Mouse (Mus musculus) ovary, adult 18-20 months (tissue): ENCODE measurements at regions not wholly inside any gene's neighbourhood (a gene's known extent, or its start where the extent isn't known, plus 50 kb on each side); places are given as distances from the start of the nearest gene placed in this dataset.
A peak's percentile ranks its signal among the peaks of the same experiment; 100 is the strongest.
"Not testable (repeated sequence)": the region's sequence is repeated elsewhere in the genome, so short reads cannot be mapped to it uniquely, and the experiment has no call there.

Experiments used
- DNase-seq: peaks from one replicate; pipeline ENCODE4 v3.0.0; 2022; ENCODE audit warnings: low spot score, mixed read lengths

DNA sequence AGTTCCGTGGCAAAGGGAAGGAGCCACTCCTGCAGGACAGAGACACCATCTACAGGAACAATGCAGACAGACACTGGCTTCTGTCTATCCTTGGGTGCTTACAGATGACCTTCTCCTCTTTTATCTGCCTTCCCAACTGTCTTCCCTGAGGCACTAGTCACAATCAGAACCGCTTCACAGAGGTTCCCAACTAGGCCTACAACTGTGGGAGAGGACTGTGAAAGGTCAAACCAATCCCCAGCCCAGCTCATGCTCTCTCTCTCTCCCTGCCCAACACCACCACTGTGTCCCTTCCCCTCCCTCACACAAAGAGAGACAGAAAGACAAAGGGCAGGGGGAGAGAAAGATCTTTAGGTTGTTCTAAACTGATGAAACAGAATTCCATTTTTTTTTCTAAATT lies 61.3 kb downstream of the Tmem17 start:
- no peak for DNase-seq

GRCm38 (mm10) chr11:22573802-22574201 lies 61.9 kb downstream of the Tmem17 start:
- no peak for DNase-seq

GRCm38 (mm10) chr11:22574506-22574905 lies 62.6 kb downstream of the Tmem17 start:
- no peak for DNase-seq

GRCm38 (mm10) chr11:22584100-22584487 lies 72.2 kb downstream of the Tmem17 start:
- DNase-seq: no peak

DNA sequence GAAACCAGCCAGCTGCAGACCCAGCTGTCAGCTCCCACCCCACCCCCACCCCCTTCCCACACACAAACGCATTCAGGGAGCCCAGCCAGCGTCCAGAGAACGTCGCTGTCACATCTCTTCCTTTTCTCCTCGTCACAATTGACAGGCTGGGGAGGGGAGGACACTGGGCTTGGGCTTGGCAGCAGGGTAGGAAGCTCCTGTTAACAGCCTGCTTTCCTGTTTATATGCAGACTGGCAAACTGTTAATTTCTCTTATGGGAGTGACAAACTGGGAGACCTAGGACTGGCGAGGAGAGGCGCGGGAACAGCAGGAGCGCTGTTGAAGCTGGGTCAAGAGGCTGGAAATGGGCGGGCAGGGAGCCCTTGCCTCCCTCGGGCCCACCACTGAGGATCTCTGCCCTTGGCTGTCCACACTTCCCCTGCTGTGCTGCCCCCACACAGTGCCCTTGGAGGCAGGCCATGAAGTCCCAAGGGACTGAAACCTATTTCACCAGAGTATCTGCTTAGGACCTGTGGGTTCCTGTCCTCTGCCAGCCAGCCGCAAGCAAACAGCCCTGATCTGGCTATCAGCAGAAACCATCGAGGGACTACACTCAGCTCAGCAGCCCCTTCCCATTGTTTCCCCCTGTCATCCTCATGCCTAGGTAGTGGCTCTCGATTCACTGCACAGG lies 72.7 kb downstream of the Tmem17 start:
- DNase-seq: peak; percentile 28

GRCm38 (mm10) chr11:22587691-22588241 lies 75.9 kb downstream of the Tmem17 start:
- no peak for DNase-seq

DNA sequence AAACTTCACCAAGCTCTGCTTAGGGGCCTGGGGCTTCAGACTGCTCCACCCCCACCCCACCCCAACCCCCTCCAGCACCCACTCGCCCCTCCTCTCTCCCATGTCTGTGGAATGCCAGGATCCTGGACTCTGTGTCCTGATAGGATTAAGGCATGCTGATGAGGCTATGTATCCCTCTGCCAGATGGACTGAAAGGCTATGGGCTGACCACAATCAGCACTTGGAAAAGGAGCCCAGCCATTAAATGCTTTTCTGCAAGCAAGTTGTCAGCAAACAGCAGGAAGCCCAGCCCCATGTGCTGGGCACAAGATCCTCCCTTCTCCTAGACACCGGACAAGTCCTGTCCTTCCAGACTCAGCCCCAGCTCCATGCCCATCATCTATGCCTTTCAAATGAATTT lies 76.7 kb downstream of the Tmem17 start:
- DNase-seq: no peak

DNA sequence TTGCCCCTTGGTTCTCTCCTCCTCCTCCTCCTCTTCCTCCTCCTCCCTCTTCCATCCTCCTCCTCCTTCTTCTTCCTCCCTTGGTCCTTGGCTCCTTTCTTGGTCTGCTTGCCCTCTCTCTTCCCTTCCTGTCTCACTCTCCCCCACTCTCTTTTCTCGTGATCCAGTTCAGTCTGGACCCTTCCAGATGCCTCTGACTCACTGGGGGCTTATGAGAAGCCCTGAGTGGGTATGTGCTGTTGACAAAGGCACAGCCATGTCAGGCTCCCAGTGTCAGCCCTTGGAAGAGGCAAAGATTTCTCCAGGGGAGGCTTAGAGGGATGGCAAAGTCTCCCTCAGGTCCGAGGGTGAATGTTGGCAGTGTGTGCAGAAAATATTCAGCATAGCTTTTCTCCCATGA lies 78.0 kb downstream of the Tmem17 start:
- no peak for DNase-seq

DNA sequence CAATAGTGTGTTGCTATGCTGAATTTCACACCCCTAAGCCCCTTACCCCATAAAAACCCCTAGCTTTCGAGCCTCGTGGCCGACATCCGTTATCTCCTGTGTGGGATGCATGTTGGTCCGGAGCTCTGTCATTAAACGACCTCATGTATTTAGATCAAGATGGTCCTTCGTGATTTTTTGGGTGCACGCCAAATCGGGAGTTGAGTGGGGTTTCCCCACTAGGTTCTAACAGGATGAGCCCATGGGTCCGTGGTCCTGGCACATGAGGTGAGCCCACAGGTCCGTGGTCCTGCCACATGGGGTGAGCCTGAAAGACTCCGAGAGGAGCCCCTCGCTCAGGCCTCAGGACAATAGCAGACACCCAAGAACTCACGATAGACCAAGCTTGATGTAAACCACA lies 79.2 kb downstream of the Tmem17 start:
- not testable (repeated sequence) for DNase-seq

GRCm38 (mm10) chr11:22592706-22593105 lies 80.8 kb downstream of the Tmem17 start:
- no peak for DNase-seq

- no peak for DNase-seq
Measured at GRCm38 (mm10) chr11:22596076-22596804, 84.4 kb downstream of the Tmem17 start.

DNA sequence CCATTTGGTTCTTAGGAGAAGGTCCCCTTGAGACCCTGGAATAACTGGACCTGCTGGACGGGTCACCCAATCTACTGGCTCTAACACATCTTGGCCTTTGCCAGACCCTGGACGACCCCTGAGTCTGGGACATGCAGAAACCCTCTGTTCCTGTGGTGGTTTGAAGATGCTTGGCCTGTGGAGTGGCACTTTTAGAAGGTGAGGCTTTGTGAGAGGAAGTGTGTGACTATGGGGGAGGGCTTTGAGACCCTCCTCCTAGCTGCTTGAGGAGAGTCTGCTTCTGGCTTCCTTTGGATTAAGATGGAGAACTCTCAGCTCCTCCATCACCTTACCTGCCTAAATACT lies 84.9 kb downstream of the Tmem17 start:
- no peak for DNase-seq

GRCm38 (mm10) chr11:22600370-22600769 lies 88.5 kb downstream of the Tmem17 start:
- DNase-seq: no peak

DNA sequence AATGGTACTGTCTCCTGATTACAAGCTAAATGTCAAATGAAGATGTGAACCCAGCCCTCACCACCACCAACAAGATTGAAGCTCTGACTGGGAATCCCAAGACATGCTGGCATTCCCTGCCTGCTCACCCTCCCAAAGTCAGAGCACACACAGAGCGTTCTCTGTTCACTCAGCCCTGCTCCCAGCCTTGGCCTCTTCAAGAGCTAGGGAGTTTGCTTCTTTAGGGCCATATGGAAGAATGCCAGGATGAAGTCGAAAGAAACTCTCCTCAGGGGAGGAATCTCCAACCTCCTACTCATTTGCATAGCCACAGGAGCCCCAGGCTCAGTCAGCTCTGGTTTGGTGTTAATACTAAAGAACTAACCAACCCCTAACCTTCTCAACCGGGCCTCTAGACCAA lies 90.1 kb downstream of the Tmem17 start:
- DNase-seq: no peak

GRCm38 (mm10) chr11:22602610-22603009 lies 90.7 kb downstream of the Tmem17 start:
- no peak for DNase-seq

DNA sequence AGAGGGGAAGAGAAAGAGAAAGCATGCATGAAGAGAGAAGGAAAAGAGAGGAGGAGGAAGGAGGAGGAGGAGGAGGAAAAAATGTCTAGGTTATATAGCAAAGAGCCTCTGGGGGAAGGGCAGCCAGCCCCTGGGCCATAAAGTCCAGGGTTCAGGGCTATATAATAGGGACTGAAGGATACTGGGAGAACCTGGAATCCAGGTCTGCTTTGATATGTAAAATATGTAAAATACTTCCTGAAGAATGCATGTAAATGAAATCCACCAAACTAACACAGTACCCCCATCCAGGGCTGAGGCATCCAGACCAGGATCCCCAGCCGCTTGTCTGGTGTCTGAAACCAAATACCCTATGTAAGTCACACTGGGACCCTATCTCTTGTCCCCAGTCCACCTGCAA lies 91.5 kb downstream of the Tmem17 start:
- DNase-seq: no peak

DNA sequence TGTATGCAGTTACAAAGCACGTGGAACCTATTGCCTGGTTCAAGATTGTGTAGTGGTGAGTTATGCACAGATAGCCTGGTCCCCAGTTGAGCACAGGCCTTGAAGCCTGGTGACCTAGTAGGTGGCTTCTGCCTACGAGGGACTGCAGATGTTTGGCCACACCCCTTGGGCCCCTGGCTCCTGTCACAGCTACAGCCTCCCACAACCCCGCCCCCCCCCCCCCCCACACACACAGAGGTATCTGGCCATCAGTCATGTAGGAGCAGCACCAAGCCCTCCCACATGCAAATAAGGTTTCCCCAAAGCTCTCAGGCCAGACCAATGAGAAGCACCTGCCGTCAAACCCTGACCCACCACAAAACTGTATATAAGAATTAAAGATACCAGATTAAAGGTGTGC lies 94.5 kb downstream of the Tmem17 start:
- no peak for DNase-seq

DNA sequence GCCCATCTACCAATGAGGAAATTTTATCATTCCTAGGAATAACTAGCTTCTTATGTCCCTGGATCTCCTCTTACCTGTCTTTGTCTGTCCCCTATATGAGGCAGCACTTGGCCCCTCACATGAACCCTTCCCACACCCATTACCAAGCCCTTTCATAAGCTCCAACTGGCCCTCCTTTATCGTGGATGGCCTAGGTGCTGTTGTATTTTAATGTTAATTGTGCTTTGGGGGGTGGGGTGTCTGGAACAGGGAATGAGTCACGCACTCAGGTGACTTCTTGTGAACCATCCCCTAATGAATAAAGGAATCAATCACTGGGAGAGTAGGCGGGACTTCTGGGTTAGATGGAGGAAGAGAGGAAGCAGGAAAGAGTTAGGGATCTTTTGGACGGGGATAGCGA lies 95.8 kb downstream of the Tmem17 start:
- DNase-seq: no peak

DNA sequence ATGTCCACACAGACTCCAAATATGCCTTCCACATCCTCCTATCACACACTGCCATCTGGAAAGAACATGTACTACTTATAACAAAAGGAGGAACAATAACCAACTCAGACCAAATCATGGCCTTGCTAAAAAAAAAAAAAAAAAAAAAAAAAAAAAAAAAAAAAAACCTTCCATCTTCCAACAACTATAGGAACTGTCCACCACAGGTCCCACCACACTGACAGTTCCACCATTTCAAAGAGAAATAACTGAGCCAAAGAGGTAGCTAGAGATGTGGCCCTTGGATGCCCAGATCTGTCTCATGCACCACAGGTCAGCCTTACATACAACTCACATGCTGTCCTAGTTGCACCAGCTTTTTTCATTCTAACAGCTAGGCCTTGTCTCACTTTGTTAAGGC lies 97.1 kb downstream of the Tmem17 start:
- no peak for DNase-seq

GRCm38 (mm10) chr11:22610433-22611101 lies 98.7 kb downstream of the Tmem17 start:
- no peak for DNase-seq

GRCm38 (mm10) chr11:22611102-22611869 lies 99.4 kb downstream of the Tmem17 start:
- no peak for DNase-seq

GRCm38 (mm10) chr11:22613500-22613899 lies 101.6 kb downstream of the Tmem17 start:
- no peak for DNase-seq
